Mouse (Mus musculus) olfactory bulb, adult 2 months (tissue): ENCODE data around the gene Hdac9.

Source experiments
- CTCF ChIP-seq: fragments of 200-500 bp; IDR thresholded peaks from 2 replicates; pipeline ENCODE4 v1.5.1; 2012; ENCODE audit warnings: low read depth, mild to moderate bottlenecking, low read length, moderate library complexity; ENCODE audit not compliant: insufficient read depth
- POLR2A ChIP-seq: fragments of 200-500 bp; IDR thresholded peaks from 2 replicates; pipeline ENCODE4 v1.6.1; 2012; ENCODE audit warnings: mild to moderate bottlenecking, low read depth, low read length, moderate library complexity; ENCODE audit not compliant: insufficient read depth

- TF ChIP-seq CTCF (no peak), POLR2A (no peak)
These were observed 746.3 kb downstream of the Hdac9 start for GRCm38 (mm10) chr12:34170601-34171000.
